Mouse (Mus musculus) adrenal gland, postnatal 0 days (tissue): ENCODE results near the gene Dph5. TPM values are rescaled to one million over a fixed set of nuclear protein-coding genes. Genes with fewer than 3 reads are reported as not detected.

ENCODE experiments used
- microRNA-seq: library from miRNA; unstranded; fragments of <30 nt; microRNA quantifications from one replicate; pipeline ENCODE4, GENCODE M21; 2016; ENCODE audit warnings: borderline replicate concordance; ENCODE audit not compliant: insufficient number of aligned reads
- polyA plus RNA-seq: library from polyadenylated mRNA; unstranded; fragments of >200 nt; fragmentation: Nextera tagmentation; extraction: Ambion mirVana; gene quantifications from 2 replicates; pipeline ENCODE4 v1.2.1, GENCODE M21; 2015

Dph5 gene
- polyA plus RNA-seq = 17.4 and 24.9 TPM in 2 replicates

DNA sequence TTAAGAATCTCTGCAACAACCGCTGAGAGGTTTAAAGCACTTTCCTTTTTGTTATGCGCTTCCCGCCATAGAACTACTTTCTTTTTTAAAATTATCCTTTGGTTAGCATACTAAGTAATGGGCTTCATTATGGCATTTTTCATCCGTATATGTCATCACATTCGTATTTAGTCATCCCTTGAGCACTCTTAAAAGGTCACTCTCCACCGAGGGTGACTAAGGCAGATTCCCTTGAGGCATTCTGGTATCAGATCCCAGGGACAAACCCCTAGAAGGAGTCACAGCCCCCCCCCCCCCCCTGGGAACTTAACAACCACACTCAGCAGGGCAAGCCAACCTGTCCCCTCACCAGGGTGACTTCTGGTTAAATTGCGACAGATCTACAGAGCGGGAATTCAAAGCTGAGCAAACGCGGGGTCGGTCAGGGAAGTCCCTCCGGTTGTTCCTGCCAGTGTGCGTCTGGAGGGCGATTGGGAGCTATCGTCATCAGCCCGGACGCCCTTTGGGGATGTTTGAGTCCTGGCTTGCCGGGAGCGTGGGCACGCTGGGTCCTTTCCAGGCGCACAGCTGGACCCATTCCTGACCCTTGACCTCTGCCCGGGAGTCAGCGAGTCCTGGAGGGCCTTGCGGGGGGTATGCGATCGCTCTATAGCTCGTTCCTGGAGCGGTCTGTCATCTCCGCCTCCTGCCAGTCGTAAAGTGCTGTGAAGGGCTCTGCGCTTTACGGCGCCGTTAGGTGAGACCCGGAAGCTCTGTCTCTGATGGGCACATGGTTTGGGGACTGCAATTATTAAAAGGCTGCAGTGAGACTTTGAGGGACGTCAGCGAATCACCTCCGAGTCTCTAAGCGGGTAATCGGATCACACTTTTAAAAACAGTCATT, at the start of gene Dph5:
TSS of gene Dph5 (plus strand) at position 411 of the 883 bp plus-strand sequence.

Small RNA genes lying within 50 kb of the gene (microRNA-seq; reads per million reads assigned to microRNA genes)
- not detected for gene Mir669n

Other genes with a start within 250 kb of the Dph5 start
- 7.5 and 16.8 TPM in 2 replicates for gene S1pr1, start 172.8 kb upstream of the Dph5 start, polyA plus RNA-seq
- 27.0 and 33.3 TPM in 2 replicates for gene Slc30a7, start 119.6 kb downstream of the Dph5 start, polyA plus RNA-seq
- 26.4 and 35.1 TPM in 2 replicates for gene Extl2, start 119.6 kb downstream of the Dph5 start, polyA plus RNA-seq
- gene Vcam1, start 241.9 kb downstream of the Dph5 start, polyA plus RNA-seq = 18.0 and 30.6 TPM in 2 replicates